Mouse (Mus musculus) duodenum, adult 2 months (tissue): Measurements from ENCODE around the gene Gm3149. TPM values are rescaled to one million over a fixed set of nuclear protein-coding genes. Genes with fewer than 3 reads are reported as not detected.

ENCODE experiments used
- polyA plus RNA-seq: library from polyadenylated mRNA; depleted of rRNA; stranded (reverse); fragments of >200 nt; gene quantifications from 2 replicates; pipeline ENCODE4 v1.2.3, GENCODE M21; 2012; ENCODE audit warnings: low replicate concordance; rRNA removed

Gm3149 gene
- polyA plus RNA-seq, result not detected in 2 replicates

DNA sequence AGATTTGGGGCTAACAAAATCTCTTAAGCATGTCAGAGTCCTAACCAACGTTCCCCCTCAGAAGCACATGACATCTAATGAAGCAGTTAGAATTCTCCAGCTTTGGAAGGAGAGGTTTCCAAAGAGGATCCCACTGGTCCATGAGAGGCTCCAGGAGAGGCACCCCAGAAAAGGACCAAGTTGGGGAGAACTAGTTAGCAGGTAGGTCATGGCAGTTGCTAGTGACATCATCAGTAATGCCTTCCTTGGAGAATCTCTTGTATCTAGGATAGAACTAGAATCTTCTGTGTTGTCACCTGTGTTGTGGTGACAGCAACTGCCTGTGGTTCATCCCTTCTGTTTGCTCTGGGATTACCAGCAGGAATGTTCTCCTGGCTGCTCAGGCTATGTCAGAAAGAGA is at the start of gene Gm3149:
Gene Gm3149 (plus strand): TSS at position 301 of the 400 bp plus-strand sequence.

DNA sequence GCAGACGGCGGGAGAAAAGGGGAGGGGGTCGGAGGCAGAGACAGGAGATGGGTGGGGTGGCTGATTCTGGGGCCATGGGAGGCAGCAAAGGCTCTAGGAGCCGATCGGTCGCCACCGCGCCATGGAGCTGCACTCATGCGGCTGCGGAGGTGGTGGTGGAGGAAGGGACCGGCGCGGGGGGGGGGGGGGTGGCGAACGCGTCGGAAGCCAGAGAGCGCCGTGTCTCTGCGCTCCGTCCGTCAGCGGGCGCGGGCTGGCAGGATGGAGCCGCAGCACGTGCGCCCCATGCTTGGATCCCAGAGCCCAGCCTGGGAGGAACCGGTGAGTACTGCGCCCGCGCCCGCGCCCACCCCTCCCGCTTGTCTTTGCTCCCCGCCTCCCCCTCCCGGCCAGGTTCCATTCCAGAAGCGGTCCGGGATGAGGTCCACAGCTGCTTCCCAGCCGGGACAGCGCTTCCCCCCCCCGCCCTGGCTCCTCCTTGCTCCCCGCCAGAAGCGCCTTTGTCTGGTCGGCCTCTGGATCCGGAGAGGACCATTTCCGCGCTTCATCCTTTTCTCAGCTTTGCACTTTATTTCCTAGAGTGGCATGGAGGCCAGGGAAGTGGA is 17.5 kb downstream of the Gm3149 start, which contains the start of gene 2610042L04Rik:
Gene 2610042L04Rik (plus strand): TSS at position 288 of the 605 bp plus-strand sequence.

Other genes with a start within 250 kb of the Gm3149 start
- not detected in 2 replicates for gene Gm3115, start 233.2 kb upstream of the Gm3149 start, polyA plus RNA-seq
- gene Gm8108, start 206.8 kb upstream of the Gm3149 start, polyA plus RNA-seq, result not detected in 2 replicates
- gene Gm3127, start 152.3 kb upstream of the Gm3149 start, polyA plus RNA-seq, result not detected in 2 replicates
- gene Gm2974, start 134.7 kb upstream of the Gm3149 start, polyA plus RNA-seq, result not detected in 2 replicates
- gene Gm3138, start 67.7 kb upstream of the Gm3149 start, polyA plus RNA-seq, result not detected in 2 replicates
- gene 2610042L04Rik, start 17.5 kb downstream of the Gm3149 start, polyA plus RNA-seq, result not detected in 2 replicates
- not detected in 2 replicates for gene Gm3159, start 80.2 kb downstream of the Gm3149 start, polyA plus RNA-seq
- not detected in 2 replicates for gene Gm3164, start 98.2 kb downstream of the Gm3149 start, polyA plus RNA-seq
- not detected in 2 replicates for gene Gm3173, start 113.7 kb downstream of the Gm3149 start, polyA plus RNA-seq
- not detected in 2 replicates for gene Gm3182, start 164.5 kb downstream of the Gm3149 start, polyA plus RNA-seq
- not detected in 2 replicates for gene Gm3047, start 238.1 kb downstream of the Gm3149 start, polyA plus RNA-seq